Comparison of ENCODE assay signal across 8 mouse cellular contexts in genomic region chr9:123717186-123718008, GRCm38 (mm10). TPM values are rescaled to one million over a fixed set of nuclear protein-coding genes. Genes with fewer than 3 reads are reported as not detected.
DNase-seq lines count a peak whose midpoint lies in the region; ATAC-seq and TF ChIP-seq lines count a peak whose summit lies in the region.

Gene Lztfl1, minus strand, starts transcription at chr9:123717697.

- peak within 1 kb of the TSS; percentile 4; the same call in 1 of the 2 replicates for H3K27ac ChIP-seq in bone marrow macrophage, adult 2 months (ENCODE audit: insufficient read depth, low read depth, low read length)
- peak within 1 kb of the TSS; percentile 29 for H3K27ac ChIP-seq in embryonic fibroblast, embryonic 13.5 days (ENCODE audit: insufficient read depth, low read length)
- H3K27ac ChIP-seq in kidney, embryonic 14.5 days (ENCODE audit: low read depth, low read length), result 0 out of 2 replicates have a peak within 1 kb of the TSS, but pooled peaks have one; percentile 42
- peak within 1 kb of the TSS; percentile 88 for H3K27ac ChIP-seq in limb, embryonic 15.5 days

- peak; percentile 100 for ATAC-seq in kidney, embryonic 14.5 days (ENCODE audit: low FRiP score, low TSS enrichment)
- ATAC-seq in limb, embryonic 15.5 days (ENCODE audit: insufficient number of reproducible peaks, low FRiP score, low TSS enrichment, low read depth), result peak; percentile 98

- under 1% methylated on average over 55 of the region's 55 CpGs for WGBS in kidney, embryonic 14.5 days
- under 1% methylated on average over 55 of the region's 55 CpGs for WGBS in limb, embryonic 15.5 days

- peaks cover under 1% of the 10 kb centered on the region; the same call in 1 of the 2 replicates for H3K36me3 ChIP-seq in kidney, embryonic 14.5 days (ENCODE audit: control insufficient read depth, insufficient read depth, low read length)
- peaks cover 3% of the 10 kb centered on the region; the same call in 1 of the 2 replicates for H3K36me3 ChIP-seq in limb, embryonic 15.5 days

- peak within 1 kb of the TSS; percentile 82 for H3K4me3 ChIP-seq in bone marrow macrophage, adult 2 months (ENCODE audit: insufficient read depth, low read length)
- H3K4me3 ChIP-seq in embryonic fibroblast, embryonic 13.5 days (ENCODE audit: insufficient read depth, low read length), result peak within 1 kb of the TSS; percentile 80
- H3K4me3 ChIP-seq in kidney, embryonic 14.5 days (ENCODE audit: low read length), result peak within 1 kb of the TSS; percentile 94
- H3K4me3 ChIP-seq in limb, embryonic 15.5 days, result peak within 1 kb of the TSS; percentile 76

- peaks cover 5% of the 10 kb centered on the region for H3K4me1 ChIP-seq in bone marrow macrophage, adult 2 months (ENCODE audit: control insufficient read depth, insufficient read depth, low read length)
- H3K4me1 ChIP-seq in embryonic fibroblast, embryonic 13.5 days (ENCODE audit: control insufficient read depth, insufficient read depth, low read length), result peaks cover 3% of the 10 kb centered on the region
- 0 out of 2 replicates have a peak, but pooled peaks cover 3% of the 10 kb centered on the region for H3K4me1 ChIP-seq in kidney, embryonic 14.5 days (ENCODE audit: control insufficient read depth, insufficient read depth, low read length)
- peaks cover 5% of the 10 kb centered on the region; the same call in 1 of the 2 replicates for H3K4me1 ChIP-seq in limb, embryonic 15.5 days

- H3K9ac ChIP-seq in kidney, embryonic 14.5 days (ENCODE audit: low read depth, low read length), result peak within 1 kb of the TSS; percentile 80
- peak within 1 kb of the TSS; percentile 77 for H3K9ac ChIP-seq in limb, embryonic 15.5 days

- H3K4me2 ChIP-seq in kidney, embryonic 14.5 days (replicated peaks; ENCODE audit: low read depth, low read length), result peak within 1 kb of the TSS; percentile 72
- H3K4me2 ChIP-seq in limb, embryonic 15.5 days, result peak within 1 kb of the TSS; percentile 59

- DNase-seq in A20 (ENCODE audit: low read depth, low spot score), result peak; percentile 99
- DNase-seq in heart, adult 9 months (ENCODE audit: low spot score in 2 of 2), result peak; percentile 96 to 97
- DNase-seq in monocyte, adult 2 months (ENCODE audit: low read depth in 1 of 2, low spot score in 2 of 2), result peak; percentile 83 to 91
- peak; percentile 93 to 96 for DNase-seq in spleen, postnatal 36 days (ENCODE audit: low spot score in 2 of 2)

- H3K9me3 ChIP-seq in kidney, embryonic 14.5 days (ENCODE audit: control insufficient read depth, low read length), result no peaks in the 10 kb centered on the region
- no peaks in the 10 kb centered on the region for H3K9me3 ChIP-seq in limb, embryonic 15.5 days

- TF ChIP-seq POLR2A in bone marrow macrophage, adult 2 months (IDR thresholded peaks at IDR 0.05; ENCODE audit: borderline replicate concordance, low read depth, low read length), result no peak
- peak; percentile 62 for TF ChIP-seq POLR2A in embryonic fibroblast, embryonic 13.5 days (IDR thresholded peaks at IDR 0.05; ENCODE audit: low read depth, low read length)

- no peak for TF ChIP-seq CTCF in bone marrow macrophage, adult 2 months (IDR thresholded peaks at IDR 0.05; ENCODE audit: low read depth, low read length)
- TF ChIP-seq CTCF in embryonic fibroblast, embryonic 13.5 days (IDR thresholded peaks at IDR 0.05; ENCODE audit: borderline replicate concordance, insufficient read depth, low read length), result no peak

- no peaks in the 10 kb centered on the region for H3K27me3 ChIP-seq in kidney, embryonic 14.5 days (ENCODE audit: control insufficient read depth, insufficient read depth, low read length)
- no peaks in the 10 kb centered on the region for H3K27me3 ChIP-seq in limb, embryonic 15.5 days

RNA-seq across cellular contexts. Expression of gene Lztfl1, which starts in this region (rescaled TPM):
- 34.7 and 37.9 TPM in 2 replicates for polyA plus RNA-seq in bone marrow macrophage, adult 2 months (2012; ENCODE audit: insufficient read depth, insufficient read length, missing spikeins)
- 44.1 and 54.5 TPM in 2 replicates for polyA plus RNA-seq in embryonic fibroblast, embryonic 13.5 days (2011; ENCODE audit: insufficient read length, low read depth, missing spikeins)
- polyA plus RNA-seq in kidney, embryonic 14.5 days (2014; fragmentation: Nextera tagmentation; extraction: Ambion mirVana), result 62.0 and 66.9 TPM in 2 replicates
- 63.1 and 69.1 TPM in 2 replicates for polyA plus RNA-seq in limb, embryonic 15.5 days (2015; fragmentation: Nextera tagmentation; extraction: Ambion mirVana)

Comparison
In these comparisons a context has a peak if more than half of its experiments do, and no peak if none do; other contexts are left out.
1. Peak in every context shown above with its lines: DNase-seq, ATAC-seq, H3K4me3 ChIP-seq and H3K27ac ChIP-seq.
2. H3K27ac ChIP-seq: peak in every context shown above with its lines; median percentile 88 in limb, embryonic 15.5 days; 42 in kidney, embryonic 14.5 days; 29 in embryonic fibroblast, embryonic 13.5 days; 4 in bone marrow macrophage, adult 2 months.